In genomic region chr10:100115570-100115969, GRCm38 (mm10) we compare ENCODE assay signal across 10 mouse cellular contexts.
"Had no signal": no experiment of that assay in that cellular context is flagged by ENCODE, and none has a peak within 500 bp of the region (broad histone marks: within the 10 kb centered on the region; RNA-seq: fewer than 3 reads in every experiment).

No protein-coding gene starts in this region.

- DNase-seq: kidney, adult 2 months; kidney, postnatal 25 days; layer of hippocampus, adult 9-11 months; liver, embryonic 13.5 days; lung, adult 2 months; lung, postnatal 14 days; retina, postnatal 1 day; right cerebral cortex, postnatal 25 days; thymus, adult 18-20 months; thymus, postnatal 4 days had no signal
